Mouse (Mus musculus): Measurements from ENCODE around the gene Fastk. TPM values are rescaled to one million over a fixed set of nuclear protein-coding genes. Genes with fewer than 3 reads are reported as not detected.
A peak's percentile ranks its signal among the peaks of the same experiment; 100 is the strongest.

Fastk gene
- total and polyA plus RNA-seq, 2 experiments from 2014 or later = 97.9 to 174 TPM

GRCm38 (mm10) chr5:24424004-24424781, 20.9 kb downstream of the Fastk start:
- ATAC-seq (ENCODE audit: low FRiP score) (no peak), DNase-seq (ENCODE audit: low spot score) (no peak)
- Histone ChIP-seq H3K4me3 (ENCODE audit: low read depth, low read length) (peak overlapping the region; percentile 59), H3K4me1 (ENCODE audit: insufficient read depth, low read length) (peaks cover 16% of the 10 kb centered on the region; the same call in 1 of the 2 replicates), H3K27ac (ENCODE audit: low read depth, low read length) (peak overlapping the region; percentile 92), H3K9ac (replicated peaks; ENCODE audit: low read length, poor library complexity, severe bottlenecking) (peak overlapping the region; percentile 71), H3K36me3 (ENCODE audit: insufficient read depth, low read length) (peaks cover 23% of the 10 kb centered on the region), H3K27me3 (ENCODE audit: insufficient read depth, low read length) (no peaks in the 10 kb centered on the region), H3K4me2 (ENCODE audit: low read depth, low read length, poor library complexity, severe bottlenecking) (peak overlapping the region; percentile 94), H3K9me3 (ENCODE audit: low read length) (no peaks in the 10 kb centered on the region)
- WGBS = 12% methylated on average over 21 of the region's 21 CpGs
- TF ChIP-seq CTCF (IDR thresholded peaks at IDR 0.05) = no peak

GRCm38 (mm10) chr5:24423129-24424003, 21.7 kb downstream of the Fastk start, which contains the start of the genes Cdk5 and Slc4a2:
TSS of gene Cdk5 (minus strand) at chr5:24423530.
TSS of gene Slc4a2 (plus strand) at chr5:24423837.
- H3K27ac ChIP-seq (ENCODE audit: low read depth, low read length) = peak within 1 kb of the TSS; percentile 92
- peak; percentile 14; the same call in 1 of the 2 replicates for TF ChIP-seq CTCF (IDR thresholded peaks at IDR 0.05)
- peaks cover 25% of the 10 kb centered on the region for H3K36me3 ChIP-seq (ENCODE audit: insufficient read depth, low read length)
- 1% methylated on average over 46 of the region's 46 CpGs for WGBS
- H3K27me3 ChIP-seq (ENCODE audit: insufficient read depth, low read length) = no peaks in the 10 kb centered on the region
- peak within 1 kb of the TSS; percentile 59 for H3K4me3 ChIP-seq (ENCODE audit: low read depth, low read length)
- H3K4me2 ChIP-seq (ENCODE audit: low read depth, low read length, poor library complexity, severe bottlenecking) = peak within 1 kb of the TSS; percentile 94
- H3K9me3 ChIP-seq (ENCODE audit: low read length) = no peaks in the 10 kb centered on the region
- DNase-seq (ENCODE audit: low spot score) = peak; percentile 100
- peak; percentile 94 for ATAC-seq (ENCODE audit: low FRiP score)
- peaks cover 16% of the 10 kb centered on the region; the same call in 1 of the 2 replicates for H3K4me1 ChIP-seq (ENCODE audit: insufficient read depth, low read length)
- peak within 1 kb of the TSS; percentile 81 for H3K9ac ChIP-seq (replicated peaks; ENCODE audit: low read length, poor library complexity, severe bottlenecking)

GRCm38 (mm10) chr5:24420381-24420780, 24.7 kb downstream of the Fastk start:
- Histone ChIP-seq H3K9me3 (ENCODE audit: low read length) (no peaks in the 10 kb centered on the region), H3K4me1 (ENCODE audit: insufficient read depth, low read length) (peaks cover 15% of the 10 kb centered on the region; the same call in 1 of the 2 replicates), H3K9ac (replicated peaks; ENCODE audit: low read length, poor library complexity, severe bottlenecking) (no peak overlapping the region), H3K4me3 (ENCODE audit: low read depth, low read length) (no peak overlapping the region), H3K27me3 (ENCODE audit: insufficient read depth, low read length) (no peaks in the 10 kb centered on the region), H3K4me2 (ENCODE audit: low read depth, low read length, poor library complexity, severe bottlenecking) (no peak overlapping the region), H3K27ac (ENCODE audit: low read depth, low read length) (no peak overlapping the region), H3K36me3 (ENCODE audit: insufficient read depth, low read length) (peaks cover 25% of the 10 kb centered on the region)
- no peak for TF ChIP-seq CTCF (IDR thresholded peaks at IDR 0.05)
- ATAC-seq (ENCODE audit: low FRiP score) (no peak), DNase-seq (ENCODE audit: low spot score) (no peak)
- 90% methylated on average over 9 of the region's 9 CpGs for WGBS

GRCm38 (mm10) chr5:24417587-24417986, 27.5 kb downstream of the Fastk start:
- 89% methylated on average over 10 of the region's 10 CpGs for WGBS
- no peaks in the 10 kb centered on the region for H3K9me3 ChIP-seq (ENCODE audit: low read length)
- no peak overlapping the region for H3K27ac ChIP-seq (ENCODE audit: low read depth, low read length)
- peaks cover 25% of the 10 kb centered on the region for H3K36me3 ChIP-seq (ENCODE audit: insufficient read depth, low read length)
- H3K27me3 ChIP-seq (ENCODE audit: insufficient read depth, low read length) = no peaks in the 10 kb centered on the region
- no peak for ATAC-seq (ENCODE audit: low FRiP score)
- peaks cover 8% of the 10 kb centered on the region; the same call in 1 of the 2 replicates for H3K4me1 ChIP-seq (ENCODE audit: insufficient read depth, low read length)
- DNase-seq (ENCODE audit: low spot score) = no peak
- no peak overlapping the region for H3K9ac ChIP-seq (replicated peaks; ENCODE audit: low read length, poor library complexity, severe bottlenecking)
- H3K4me2 ChIP-seq (ENCODE audit: low read depth, low read length, poor library complexity, severe bottlenecking) = no peak overlapping the region
- H3K4me3 ChIP-seq (ENCODE audit: low read depth, low read length) = no peak overlapping the region
- TF ChIP-seq CTCF (IDR thresholded peaks at IDR 0.05) = no peak

- Histone ChIP-seq H3K4me2 (ENCODE audit: low read depth, low read length, poor library complexity, severe bottlenecking) (peak overlapping the region; percentile 32; the same call in 1 of the 2 replicates), H3K9ac (replicated peaks; ENCODE audit: low read length, poor library complexity, severe bottlenecking) (no peak overlapping the region), H3K9me3 (ENCODE audit: low read length) (no peaks in the 10 kb centered on the region), H3K4me1 (ENCODE audit: insufficient read depth, low read length) (peaks cover 6% of the 10 kb centered on the region; the same call in 1 of the 2 replicates), H3K27me3 (ENCODE audit: insufficient read depth, low read length) (no peaks in the 10 kb centered on the region), H3K36me3 (ENCODE audit: insufficient read depth, low read length) (peaks cover 23% of the 10 kb centered on the region), H3K27ac (ENCODE audit: low read depth, low read length) (no peak overlapping the region), H3K4me3 (ENCODE audit: low read depth, low read length) (no peak overlapping the region)
- ATAC-seq (ENCODE audit: low FRiP score) (peak; percentile 55), DNase-seq (ENCODE audit: low spot score) (peak; percentile 83)
- WGBS = 7% methylated on average over 21 of the region's 21 CpGs
- TF ChIP-seq CTCF (IDR thresholded peaks at IDR 0.05) = peak; percentile 73
Measured at GRCm38 (mm10) chr5:24416222-24416736, 28.8 kb downstream of the Fastk start.
